Mouse (Mus musculus) cerebellum, adult 11 months (tissue): Measurements from ENCODE around the gene Dtx1.

Experiments
- DNase-seq: peaks from one replicate; pipeline ENCODE4 v3.0.0; 2022

The Dtx1 gene

GRCm38 (mm10) chr5:120711827-120712226, at the start of gene Dtx1:
Gene Dtx1 (minus strand): TSS chr5:120711927.
- DNase-seq = no peak

- no peak for DNase-seq
Observed at GRCm38 (mm10) chr5:120754215-120754614, 42.5 kb upstream of the Dtx1 start.

- no peak for DNase-seq
Observed at GRCm38 (mm10) chr5:120752786-120753185, 41.1 kb upstream of the Dtx1 start.

GRCm38 (mm10) chr5:120751206-120751605, 39.5 kb upstream of the Dtx1 start:
- no peak for DNase-seq

GRCm38 (mm10) chr5:120749688-120750087, 38.0 kb upstream of the Dtx1 start, which contains the start of gene Oas2:
Gene Oas2 (minus strand): TSS chr5:120749853.
- DNase-seq = no peak

GRCm38 (mm10) chr5:120746451-120746850, 34.7 kb upstream of the Dtx1 start:
- peak; percentile 47 for DNase-seq

- no peak for DNase-seq
Observed at GRCm38 (mm10) chr5:120742125-120742524, 30.4 kb upstream of the Dtx1 start.

- no peak for DNase-seq
Observed at GRCm38 (mm10) chr5:120734380-120734990, 22.8 kb upstream of the Dtx1 start.

GRCm38 (mm10) chr5:120733696-120734095, 22.0 kb upstream of the Dtx1 start:
- DNase-seq = no peak

- no peak for DNase-seq
Observed at GRCm38 (mm10) chr5:120732740-120733139, 21.0 kb upstream of the Dtx1 start.

GRCm38 (mm10) chr5:120729319-120729718, 17.6 kb upstream of the Dtx1 start:
- DNase-seq = no peak

GRCm38 (mm10) chr5:120725811-120726455, 14.2 kb upstream of the Dtx1 start:
- DNase-seq = no peak

GRCm38 (mm10) chr5:120721005-120721404, 9.3 kb upstream of the Dtx1 start:
- no peak for DNase-seq

GRCm38 (mm10) chr5:120718600-120719378, 7.1 kb upstream of the Dtx1 start:
- no peak for DNase-seq

GRCm38 (mm10) chr5:120717136-120717535, 5.4 kb upstream of the Dtx1 start:
- peak; percentile 11 for DNase-seq

- peak; percentile 83 for DNase-seq
Observed at GRCm38 (mm10) chr5:120714314-120714713, 2.6 kb upstream of the Dtx1 start.

- DNase-seq = peak; percentile 27
Observed at GRCm38 (mm10) chr5:120712721-120713120, 994 bp upstream of the Dtx1 start.

GRCm38 (mm10) chr5:120711416-120711815, 311 bp downstream of the Dtx1 start:
- DNase-seq = peak; percentile 75

GRCm38 (mm10) chr5:120710826-120711248, 890 bp downstream of the Dtx1 start:
- DNase-seq = peak; percentile 59

GRCm38 (mm10) chr5:120710161-120710825, 1.4 kb downstream of the Dtx1 start:
- peak; percentile 62 for DNase-seq

- no peak for DNase-seq
Observed at GRCm38 (mm10) chr5:120706976-120707375, 4.8 kb downstream of the Dtx1 start.

GRCm38 (mm10) chr5:120706541-120706940, 5.2 kb downstream of the Dtx1 start:
- peak; percentile 55 for DNase-seq

- DNase-seq = peak; percentile 23
Observed at GRCm38 (mm10) chr5:120704421-120704820, 7.3 kb downstream of the Dtx1 start.
